Mouse (Mus musculus) olfactory bulb, adult 2 months (tissue): Measurements from ENCODE around the gene Dgcr2. TPM values are rescaled to one million over a fixed set of nuclear protein-coding genes. Genes with fewer than 3 reads are reported as not detected.

Experiments used
- H3K27ac ChIP-seq: fragments of 200-500 bp; 2 replicates; pipeline ENCODE4 v1.5.1; 2012; ENCODE audit warnings: low read depth, low read length; ENCODE audit not compliant: insufficient read depth
- H3K4me1 ChIP-seq: fragments of 200-500 bp; 2 replicates; pipeline ENCODE4 v1.6.1; 2012; ENCODE audit warnings: low read length; ENCODE audit not compliant: control insufficient read depth, insufficient read depth
- H3K4me3 ChIP-seq: fragments of 200-500 bp; 2 replicates; pipeline ENCODE4 v1.5.1; 2012; ENCODE audit warnings: mild to moderate bottlenecking, low read depth, low read length, moderate library complexity; ENCODE audit not compliant: insufficient read depth
- CTCF ChIP-seq: fragments of 200-500 bp; IDR thresholded peaks from 2 replicates; pipeline ENCODE4 v1.5.1; 2012; ENCODE audit warnings: low read depth, mild to moderate bottlenecking, low read length, moderate library complexity; ENCODE audit not compliant: insufficient read depth
- POLR2A ChIP-seq: fragments of 200-500 bp; IDR thresholded peaks from 2 replicates; pipeline ENCODE4 v1.6.1; 2012; ENCODE audit warnings: mild to moderate bottlenecking, low read depth, low read length, moderate library complexity; ENCODE audit not compliant: insufficient read depth
- WGBS: fragments of 180-500 bp; shearing (Covaris S2); methylation state at CpG from one replicate; pipeline ENCODE4 v1.1.7; 2018; 5-methylcytosine and 5-hydroxymethylcytosine counted together
- polyA plus RNA-seq: library from polyadenylated mRNA; stranded (reverse); fragments of >200 nt; gene quantifications from 2 replicates; pipeline ENCODE4 v1.2.4, GENCODE M21; 2012; ENCODE audit warnings: low replicate concordance; ENCODE audit not compliant: missing spikeins, insufficient read depth, insufficient read length

Dgcr2 gene
- not detected in 2 replicates for polyA plus RNA-seq

DNA sequence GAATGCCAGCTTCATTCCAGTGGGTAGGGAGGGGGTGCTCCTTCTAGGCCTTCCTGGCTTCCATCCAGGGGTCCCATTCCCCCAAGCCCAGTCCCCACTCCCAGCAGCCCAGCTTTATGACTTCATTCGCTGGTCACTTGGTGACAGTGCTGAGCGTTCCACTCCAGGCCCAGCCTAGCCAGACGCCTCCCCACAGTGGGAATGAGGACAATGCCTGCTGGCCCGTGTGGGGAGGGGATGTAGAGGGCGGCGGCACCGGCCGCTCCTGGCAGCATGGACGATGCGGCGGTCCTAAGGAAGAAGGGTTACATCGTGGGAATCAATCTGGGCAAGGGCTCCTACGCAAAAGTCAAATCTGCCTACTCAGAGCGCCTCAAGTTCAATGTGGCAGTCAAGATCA, at the start of gene Dgcr2, which contains the start of gene Tssk2:
Gene Dgcr2 (minus strand): TSS at position 101 of the 400 bp plus-strand sequence.
Gene Tssk2 (plus strand): TSS at position 176 of the 400 bp plus-strand sequence.
- Histone ChIP-seq H3K4me3 (no peak within 1 kb of the TSS), H3K4me1 (no peaks in the 10 kb centered on the region), H3K27ac (no peak within 1 kb of the TSS)
- no peak for TF ChIP-seq CTCF
- 89% methylated on average over 14 of the region's 14 CpGs for WGBS

DNA sequence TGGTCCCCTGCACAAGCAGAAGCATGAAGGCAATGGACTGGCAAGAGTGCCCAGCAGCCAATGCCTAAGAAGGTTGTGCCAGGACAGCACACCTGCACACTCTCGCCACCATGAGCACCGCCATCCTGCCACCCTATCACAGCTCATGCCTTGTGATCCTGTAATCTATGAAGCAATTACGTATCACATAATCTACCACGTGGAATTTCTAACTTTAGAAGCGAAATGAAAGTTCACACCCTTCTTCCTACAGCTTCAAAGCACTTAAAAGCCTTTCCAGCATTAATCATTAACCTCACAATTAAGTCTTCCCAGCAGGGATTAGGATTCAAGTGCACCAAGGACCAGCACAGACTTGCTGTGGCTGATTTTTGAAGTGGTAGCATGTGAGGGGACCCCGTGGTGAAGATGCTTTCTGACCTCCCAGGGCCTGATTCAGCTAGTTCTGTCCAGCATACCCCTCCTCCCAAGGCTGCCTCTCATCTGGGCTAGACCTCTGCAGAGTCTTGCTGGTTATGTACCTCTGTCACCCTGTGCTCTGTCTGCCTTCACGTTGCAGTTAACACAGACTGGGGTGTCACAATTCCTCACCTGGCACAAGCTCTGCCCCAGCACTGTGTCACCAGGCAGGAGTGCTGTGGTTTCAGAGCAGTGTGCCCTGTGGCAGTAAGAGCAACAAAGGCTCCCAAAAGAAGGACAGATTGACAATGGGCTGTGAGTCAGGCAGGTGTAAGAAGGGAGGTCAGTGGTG, 46.9 kb upstream of the Dgcr2 start:
- Histone ChIP-seq H3K4me3 (no peak overlapping the region), H3K27ac (no peak overlapping the region), H3K4me1 (peaks cover 9% of the 10 kb centered on the region)
- 44% methylated on average over 7 of the region's 7 CpGs for WGBS
- TF ChIP-seq CTCF (no peak), POLR2A (no peak)

DNA sequence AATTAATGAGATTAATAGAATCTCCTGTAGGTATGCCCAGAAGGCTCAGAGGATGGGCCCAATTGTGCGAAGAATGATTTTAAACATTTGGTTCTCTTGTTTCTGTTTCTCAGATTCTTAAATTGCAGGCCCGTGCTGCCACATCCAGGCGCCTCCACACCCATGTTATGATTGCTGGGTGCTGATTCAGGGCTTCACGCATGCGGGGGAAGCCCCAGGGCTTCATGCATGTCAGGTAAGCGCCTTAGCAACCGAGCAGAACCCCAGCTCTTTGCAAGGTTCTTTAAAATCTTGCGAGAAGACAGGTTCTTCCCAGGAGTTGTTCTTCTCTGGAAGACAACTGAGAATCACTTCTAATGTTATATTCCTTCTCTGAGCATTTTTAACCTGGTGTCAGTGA, 45.1 kb upstream of the Dgcr2 start:
- 60% methylated on average over 8 of the region's 8 CpGs for WGBS
- no peak overlapping the region for H3K4me3 ChIP-seq
- peaks cover 9% of the 10 kb centered on the region for H3K4me1 ChIP-seq
- no peak overlapping the region for H3K27ac ChIP-seq
- no peak for TF ChIP-seq POLR2A
- no peak for TF ChIP-seq CTCF

DNA sequence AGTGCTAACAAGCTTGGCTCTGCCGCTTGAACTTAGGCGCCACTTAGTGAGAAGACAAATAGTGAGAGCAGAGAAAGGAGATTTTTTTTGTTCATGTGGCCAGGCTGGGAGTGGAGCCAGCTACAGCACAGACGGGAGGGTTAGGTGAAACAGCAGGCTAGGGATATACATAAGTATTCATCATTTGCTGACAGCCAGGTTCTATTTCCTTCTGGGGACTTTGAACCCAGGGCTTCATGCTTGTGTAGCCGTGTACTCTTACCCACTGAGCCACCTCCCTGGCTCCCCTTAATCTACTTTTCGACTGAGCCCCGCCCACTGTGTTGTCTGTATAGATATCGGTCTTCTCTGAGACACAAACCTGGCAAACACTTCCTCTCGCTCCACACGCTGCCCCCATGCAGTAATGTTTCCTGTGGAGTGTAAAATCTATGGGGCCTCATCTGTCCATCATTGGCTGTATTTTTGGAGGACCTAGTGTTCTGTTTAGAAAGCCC, 40.9 kb upstream of the Dgcr2 start:
- Histone ChIP-seq H3K27ac (no peak overlapping the region), H3K4me1 (peaks cover 2% of the 10 kb centered on the region; the same call in 1 of the 2 replicates), H3K4me3 (no peak overlapping the region)
- WGBS, result 43% methylated on average over 9 of the region's 9 CpGs
- TF ChIP-seq CTCF, result no peak
- TF ChIP-seq POLR2A, result no peak

DNA sequence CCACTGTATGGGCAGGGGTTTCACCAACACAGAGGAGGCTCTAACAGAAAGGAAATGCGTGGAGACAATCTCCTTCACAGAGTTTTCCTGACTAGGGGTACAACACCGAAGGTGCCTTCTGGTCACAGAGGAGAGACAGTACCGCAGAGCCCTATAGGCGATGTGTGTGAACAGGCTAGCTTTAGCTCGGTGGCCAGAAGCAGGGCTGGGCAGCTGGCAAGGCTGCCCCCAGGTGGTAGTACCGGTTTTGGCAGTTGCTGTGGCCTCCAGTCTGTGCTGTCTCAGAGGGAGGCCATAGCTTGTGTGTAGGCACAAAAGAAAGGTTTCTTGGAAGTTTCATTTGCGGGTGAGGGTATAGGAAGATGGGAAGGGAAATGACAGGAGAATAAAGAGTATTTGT, 40.5 kb upstream of the Dgcr2 start:
- TF ChIP-seq POLR2A (no peak), CTCF (peak; percentile 59)
- H3K4me3 ChIP-seq, result no peak overlapping the region
- no peak overlapping the region for H3K27ac ChIP-seq
- H3K4me1 ChIP-seq, result peaks cover 2% of the 10 kb centered on the region; the same call in 1 of the 2 replicates
- WGBS, result 18% methylated on average over 7 of the region's 7 CpGs

DNA sequence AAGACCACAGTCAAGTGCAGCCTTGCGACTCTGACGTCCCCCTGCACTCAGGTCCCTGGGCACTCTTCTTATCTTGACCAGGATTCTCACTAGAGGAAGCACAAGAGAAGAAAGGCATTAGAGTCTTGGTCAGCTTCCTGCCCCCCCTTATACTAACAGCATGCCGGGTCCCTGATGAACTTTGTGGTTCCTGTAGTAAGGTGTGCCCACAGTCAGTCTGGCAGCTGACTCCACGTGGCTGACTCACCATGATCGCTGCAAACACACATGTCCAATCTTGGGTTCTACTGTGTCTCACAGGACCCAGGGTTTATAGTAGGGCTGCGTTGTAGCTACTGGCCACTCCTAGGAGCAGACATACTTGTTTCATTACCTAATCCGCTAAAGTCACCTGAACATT, 39.8 kb upstream of the Dgcr2 start:
- TF ChIP-seq POLR2A, result no peak
- no peak for TF ChIP-seq CTCF
- WGBS, result 91% methylated on average over 7 of the region's 7 CpGs
- Histone ChIP-seq H3K27ac (no peak overlapping the region), H3K4me1 (no peaks in the 10 kb centered on the region), H3K4me3 (no peak overlapping the region)

DNA sequence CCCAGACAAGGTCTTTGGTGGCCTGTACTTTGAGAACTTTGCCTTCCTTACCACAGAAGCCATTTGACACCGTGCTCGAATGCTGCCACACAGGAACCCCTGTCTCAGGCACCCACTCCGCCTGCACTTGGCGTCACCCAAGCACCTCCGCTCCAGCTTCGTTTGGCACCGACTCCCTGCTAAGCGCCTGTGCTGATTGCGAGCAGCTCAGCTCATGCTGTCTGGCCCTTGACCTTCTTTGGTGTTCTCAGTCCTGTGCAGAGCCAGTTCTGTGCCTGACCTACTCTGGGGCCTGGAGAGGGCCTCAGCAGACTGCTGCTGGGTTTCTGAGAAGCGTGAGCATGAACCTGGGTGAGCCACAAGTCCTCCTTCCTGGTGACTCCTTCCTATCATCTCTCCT, 38.4 kb upstream of the Dgcr2 start:
- TF ChIP-seq POLR2A, result no peak
- TF ChIP-seq CTCF, result no peak
- Histone ChIP-seq H3K4me3 (no peak overlapping the region), H3K4me1 (no peaks in the 10 kb centered on the region), H3K27ac (no peak overlapping the region)
- WGBS, result 85% methylated on average over 10 of the region's 10 CpGs

DNA sequence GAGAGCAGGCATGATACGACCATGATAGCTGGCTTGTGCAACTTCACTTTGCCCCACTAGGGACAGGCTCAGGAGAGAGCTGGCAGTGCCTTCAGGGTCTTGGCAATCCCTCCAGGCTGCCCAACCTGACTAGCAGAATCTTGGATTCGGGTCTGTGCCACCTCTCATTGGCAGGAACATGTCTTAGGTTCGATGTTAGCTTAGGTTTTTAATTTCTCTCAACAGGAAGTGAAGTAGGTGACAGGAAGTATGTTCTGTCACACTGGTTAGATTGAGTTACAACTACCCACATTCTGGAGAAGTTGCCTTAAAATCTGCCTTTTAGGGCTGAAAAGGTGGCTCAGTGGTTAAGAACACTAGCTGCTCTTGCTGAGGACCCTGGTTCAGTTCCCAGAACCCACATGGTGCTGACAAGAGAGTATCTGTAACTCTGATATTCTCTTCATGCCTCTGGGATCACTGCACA, 36.1 kb upstream of the Dgcr2 start:
- Histone ChIP-seq H3K27ac (no peak overlapping the region), H3K4me1 (no peaks in the 10 kb centered on the region), H3K4me3 (no peak overlapping the region)
- 65% methylated on average over 3 of the region's 3 CpGs for WGBS
- TF ChIP-seq POLR2A (no peak), CTCF (no peak)
